Mouse (Mus musculus) liver, adult 2 months (tissue): ENCODE measurements at regions not wholly inside any gene's neighbourhood (a gene's known extent, or its start where the extent isn't known, plus 50 kb on each side); places are given as distances from the start of the nearest gene placed in this dataset.

ENCODE experiments used
- CTCF ChIP-seq: fragments of 200-500 bp; IDR thresholded peaks from 2 replicates; pipeline ENCODE4 v1.5.1; 2011; ENCODE audit warnings: low read depth, low read length, control low read depth
- POLR2A ChIP-seq: fragments of 200-500 bp; IDR thresholded peaks from 2 replicates; pipeline ENCODE4 v1.6.1; 2011; ENCODE audit warnings: low read length, control low read depth; ENCODE audit not compliant: insufficient read depth; ENCODE audit errors: extremely low read depth

DNA sequence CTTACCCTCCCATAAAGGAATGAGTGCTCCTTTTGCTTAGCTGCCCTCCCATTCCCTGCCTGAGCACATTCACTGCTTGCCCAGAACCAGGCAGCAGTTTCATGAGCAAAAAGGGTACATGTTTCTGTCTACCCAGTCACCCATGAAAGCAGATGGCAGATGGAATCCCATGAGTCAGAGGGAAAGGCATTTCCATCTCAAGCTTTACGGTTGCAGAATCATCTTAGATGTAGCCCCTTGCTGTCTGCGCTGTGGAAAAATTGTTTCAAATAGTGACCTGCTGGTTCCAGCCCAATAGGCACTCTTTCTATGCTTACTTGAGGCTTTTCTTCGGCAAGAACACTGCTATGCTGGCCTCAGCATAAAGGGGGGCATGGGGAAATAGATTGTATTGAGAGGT is 308.5 kb upstream of the Cdh19 start:
- no peak for TF ChIP-seq CTCF
- no peak for TF ChIP-seq POLR2A
